Mouse (Mus musculus): ENCODE results near the gene Tut4. TPM values are rescaled to one million over a fixed set of nuclear protein-coding genes. Genes with fewer than 3 reads are reported as not detected.
A peak's percentile ranks its signal among the peaks of the same experiment; 100 is the strongest.

Gene Tut4
- 10 to 100 TPM; 34.8 to 40.7 TPM for total RNA-seq (2021)

DNA sequence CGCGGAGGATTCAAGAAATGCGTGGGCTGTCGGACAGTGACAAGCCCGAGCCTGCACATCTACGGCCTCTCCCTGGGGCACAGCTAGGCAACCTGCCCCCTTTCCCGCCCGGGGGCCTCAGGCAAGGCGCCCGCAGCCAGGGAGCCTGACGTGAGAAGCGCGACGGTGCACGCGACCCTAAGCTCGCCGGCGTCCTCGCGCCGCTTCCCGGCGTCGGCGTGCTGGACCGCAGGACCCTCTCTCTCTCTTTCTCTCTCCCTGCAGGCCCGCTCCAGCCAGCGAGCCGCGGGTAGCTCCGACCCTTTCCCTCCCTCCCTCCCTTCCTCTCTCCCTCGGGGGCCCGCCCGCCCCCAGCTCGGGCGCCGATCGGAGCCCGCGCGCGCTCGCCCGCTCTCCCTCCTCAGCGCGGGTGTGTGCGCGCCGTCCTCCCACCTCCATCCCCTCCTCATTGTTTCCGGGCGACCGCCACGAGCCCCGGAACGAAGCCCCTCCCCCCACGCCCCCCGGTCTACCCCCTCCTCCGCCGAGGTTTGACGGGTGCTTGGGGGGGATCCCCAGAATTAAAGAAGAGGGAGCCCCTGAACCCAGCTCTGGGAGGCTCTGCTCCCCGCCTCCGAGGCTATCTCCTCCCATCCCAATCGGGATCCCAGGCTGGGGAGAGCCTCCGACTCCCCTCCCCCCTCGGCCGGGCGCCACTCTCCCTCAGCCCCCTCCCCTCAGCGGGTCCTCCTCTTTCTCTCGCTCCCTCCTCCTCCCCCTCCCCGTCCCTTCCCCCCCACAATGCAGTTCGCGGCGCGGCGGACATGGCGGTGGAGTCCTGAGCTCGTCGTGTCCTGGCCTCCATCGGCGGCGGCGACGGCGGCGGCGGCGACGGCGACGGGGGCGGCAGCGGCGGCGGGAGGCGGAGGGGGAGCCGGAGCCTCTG, at the start of gene Tut4:
Tut4 (plus strand) TSS at position 196 of the 925 bp plus-strand sequence.
- intact Hi-C loops (cut with DNase I), result loop anchor here (1.0 to 5.0 kb wide), 2 partner anchors 52 to 120 kb away; partner anchors contain the start of gene Gpx7
- peak; percentile 83 to 88 for DNase-seq (ENCODE audit: low spot score in 2 of 2)

DNA sequence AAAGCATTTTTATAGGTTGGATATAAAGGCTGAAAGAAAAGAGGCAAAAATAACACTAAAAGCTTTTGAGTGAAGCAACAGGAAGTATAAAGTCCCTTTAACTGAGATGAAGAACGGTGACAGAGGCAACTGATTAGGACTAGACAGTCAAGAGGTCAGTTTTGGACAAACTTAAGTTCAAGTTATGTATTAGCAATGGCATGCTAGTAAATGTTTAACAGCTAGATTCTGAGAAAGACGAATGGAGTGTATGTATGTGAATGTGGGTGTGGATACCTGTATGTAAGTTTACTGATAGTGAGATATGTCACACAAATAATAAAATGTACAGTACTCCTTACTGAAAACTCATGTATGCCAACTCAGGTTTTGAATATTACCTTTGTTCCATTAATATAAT, 34.6 kb upstream of the Tut4 start:
- intact Hi-C loops (cut with DNase I), result no loop called here
- no peak for DNase-seq (ENCODE audit: low spot score in 2 of 2)

DNA sequence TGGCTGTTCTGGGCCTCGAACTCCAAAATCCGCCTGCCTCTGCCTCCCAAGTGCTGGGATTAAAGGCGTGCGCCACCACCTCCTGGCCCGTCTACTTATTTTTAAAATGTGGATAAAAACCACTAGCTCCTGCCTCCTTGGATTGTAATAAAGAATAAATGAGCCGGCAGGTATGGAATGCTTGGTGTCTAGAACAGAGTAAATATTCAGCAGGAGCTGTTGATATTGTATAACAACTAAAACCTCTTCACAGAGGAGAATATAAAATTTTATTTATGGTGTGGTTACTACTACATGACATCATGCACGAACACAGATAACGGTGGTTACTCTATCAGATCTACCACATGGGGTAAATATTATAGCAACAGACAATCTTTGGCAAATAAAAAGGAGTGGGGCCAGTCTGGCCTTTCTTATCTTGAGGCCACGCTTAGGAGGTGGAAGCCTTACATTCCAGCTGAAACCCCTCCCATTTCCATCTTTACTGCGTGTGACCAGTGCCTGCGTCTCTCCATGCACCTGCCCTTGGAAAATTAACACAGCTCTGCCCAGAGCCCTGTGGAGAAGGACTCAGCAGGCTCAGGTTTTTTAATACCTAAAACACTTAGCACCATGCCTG, 31.4 kb upstream of the Tut4 start:
- DNase-seq (ENCODE audit: low spot score in 2 of 2), result no peak
- intact Hi-C loops (cut with DNase I), result no loop called here

DNA sequence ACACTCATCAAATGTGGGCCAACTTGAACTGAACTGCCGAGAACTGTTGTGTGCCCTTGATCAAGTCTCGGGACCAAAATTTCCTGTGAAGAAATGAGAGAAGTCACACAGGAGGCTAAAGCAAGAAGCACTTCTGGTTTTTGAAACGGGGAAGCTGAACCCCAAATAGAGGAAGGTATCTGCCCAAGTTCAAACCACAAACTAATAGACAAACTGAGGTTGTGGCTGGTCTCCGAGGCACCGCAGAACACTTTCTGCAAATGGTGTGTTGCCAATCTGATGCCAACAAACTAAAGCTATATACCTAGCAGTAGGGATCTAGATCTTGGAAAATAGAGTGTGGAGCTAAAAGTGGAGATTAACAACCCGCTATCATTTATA, 30.9 kb upstream of the Tut4 start:
- DNase-seq (ENCODE audit: low spot score in 2 of 2), result no peak
- intact Hi-C loops (cut with DNase I), result no loop called here

DNA sequence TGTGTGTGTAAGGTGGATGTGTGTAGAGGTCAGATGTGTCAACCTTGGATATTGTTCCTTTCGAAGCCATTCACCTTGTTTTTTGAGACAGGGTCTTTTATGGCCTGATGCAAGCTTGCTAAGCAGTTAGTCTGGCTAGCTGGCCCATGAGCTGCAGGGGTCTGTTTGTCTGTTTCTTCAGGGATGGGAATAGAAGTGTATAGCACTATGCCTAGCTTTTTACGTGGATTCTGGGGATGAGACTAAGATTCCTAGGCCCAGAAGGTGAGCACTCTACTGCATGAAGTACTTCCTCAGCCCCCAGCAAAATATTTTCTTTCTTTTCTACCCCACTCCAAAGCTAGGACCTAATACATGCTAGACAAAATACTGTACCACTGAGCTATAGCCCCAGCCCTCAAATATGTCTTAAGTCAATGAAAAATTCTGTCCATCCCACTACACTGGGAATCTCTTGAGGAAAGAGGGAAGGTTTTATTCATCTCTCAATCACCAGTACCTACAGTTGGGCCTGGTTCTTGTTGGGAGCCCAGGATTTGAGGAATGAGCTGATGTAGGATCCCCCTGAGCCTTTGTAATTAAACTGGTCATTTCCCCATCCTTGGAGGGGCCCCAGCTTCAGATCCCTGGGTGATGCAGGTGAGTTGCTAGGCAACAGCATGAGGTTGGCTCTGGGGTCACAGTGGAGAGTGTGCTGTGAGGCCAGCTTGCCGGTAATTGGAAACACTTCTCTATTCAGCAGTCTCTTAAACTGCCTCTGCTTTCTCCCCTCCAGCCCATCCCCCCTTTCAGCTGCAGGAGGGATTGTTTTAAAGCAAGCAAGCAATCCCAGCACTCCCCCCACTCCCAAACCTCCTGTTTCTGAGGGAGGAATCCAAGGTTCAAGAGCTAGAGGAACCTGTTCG, 28.3 kb upstream of the Tut4 start:
- intact Hi-C loops (cut with DNase I), result loop anchor here (10.0 kb wide), 1 partner anchor 216 kb away; the partner anchor contains the start of gene Zyg11a
- no peak for DNase-seq (ENCODE audit: low spot score in 2 of 2)

DNA sequence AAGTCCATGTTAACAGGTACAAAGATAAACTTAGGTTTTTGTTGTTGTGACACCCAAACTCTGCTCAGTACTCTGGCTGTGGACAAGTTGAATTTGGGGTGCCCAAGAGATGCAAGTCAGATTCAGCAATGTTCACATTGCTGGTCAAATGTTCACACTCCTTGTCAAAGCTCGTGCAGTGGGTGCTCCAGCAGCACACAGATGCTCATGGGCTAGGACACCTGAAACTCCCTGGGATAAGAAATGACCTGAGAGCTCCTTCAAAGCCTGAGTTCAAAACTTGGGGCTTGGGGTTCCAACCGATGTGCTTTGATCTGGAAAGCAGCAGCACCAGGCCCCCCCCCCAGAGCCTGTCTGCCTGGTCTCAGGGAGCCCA, 27.7 kb upstream of the Tut4 start:
- intact Hi-C loops (cut with DNase I), result loop anchor here (10.0 kb wide), 1 partner anchor 217 kb away; the partner anchor contains the start of gene Zyg11a
- no peak for DNase-seq (ENCODE audit: low spot score in 2 of 2)

DNA sequence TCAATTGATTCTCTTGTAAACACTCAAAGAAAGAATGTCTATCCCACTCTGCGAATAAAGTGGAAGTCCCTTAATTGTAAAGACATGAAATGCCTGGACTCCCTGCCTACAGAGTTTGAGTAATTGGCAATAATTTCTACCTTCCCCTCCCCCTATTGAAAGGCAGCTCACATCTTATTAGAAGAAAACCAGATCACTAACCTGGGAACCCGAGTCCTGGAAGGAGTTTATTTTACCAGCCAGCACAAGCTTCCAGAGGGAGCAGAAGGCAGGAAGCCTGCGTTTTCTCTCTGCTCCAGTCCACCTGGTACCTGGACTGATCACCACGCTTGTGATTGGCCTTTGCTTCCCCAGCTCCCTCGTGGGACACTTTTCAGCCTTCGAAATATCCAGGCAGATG, 25.9 kb upstream of the Tut4 start:
- no peak for DNase-seq (ENCODE audit: low spot score in 2 of 2)
- intact Hi-C loops (cut with DNase I), result loop anchor here (10.0 kb wide), 1 partner anchor 219 kb away; the partner anchor contains the start of gene Zyg11a

DNA sequence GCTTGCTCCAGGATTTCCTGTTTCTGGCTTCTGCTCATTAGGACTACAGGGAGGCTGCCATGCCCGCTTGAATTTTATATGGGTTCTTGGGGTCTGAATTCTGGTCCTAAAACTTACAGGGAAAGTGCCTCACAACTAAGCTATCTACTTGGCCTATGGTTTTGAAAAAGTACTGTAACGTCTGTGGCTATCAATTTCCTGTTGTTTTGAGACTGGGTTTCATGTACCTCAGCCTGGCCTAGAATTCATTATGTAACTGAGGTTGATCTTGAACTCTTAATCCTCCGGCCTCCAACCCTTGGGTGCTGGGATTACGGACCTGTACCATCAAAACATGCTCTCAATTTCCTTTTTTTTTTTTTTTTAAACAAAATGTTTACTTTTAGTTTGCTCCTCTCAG, 25.0 kb upstream of the Tut4 start:
- no peak for DNase-seq (ENCODE audit: low spot score in 2 of 2)
- intact Hi-C loops (cut with DNase I), result loop anchor here (10.0 kb wide), 1 partner anchor 219 kb away; the partner anchor contains the start of gene Zyg11a

DNA sequence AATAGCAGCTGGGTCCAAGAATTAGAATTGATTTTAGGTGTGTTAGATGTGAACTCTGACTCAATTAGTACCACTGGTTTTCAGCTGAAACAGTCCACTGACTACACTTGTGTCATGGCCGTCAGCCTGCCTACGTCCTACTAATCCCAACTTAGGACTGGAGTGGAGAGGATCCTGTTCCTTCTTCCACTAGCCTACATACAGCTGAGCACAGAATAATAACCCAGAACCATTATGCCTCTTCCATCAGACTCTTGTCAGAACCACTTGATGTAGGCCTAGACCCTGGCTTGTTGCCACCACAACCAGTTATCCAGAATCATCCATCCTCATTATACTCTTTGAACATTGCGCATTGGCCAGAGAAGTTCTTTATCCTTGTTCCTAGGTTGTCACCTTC, 24.4 kb upstream of the Tut4 start:
- no peak for DNase-seq (ENCODE audit: low spot score in 2 of 2)
- intact Hi-C loops (cut with DNase I), result loop anchor here (10.0 kb wide), 1 partner anchor 220 kb away; the partner anchor contains the start of gene Zyg11a

DNA sequence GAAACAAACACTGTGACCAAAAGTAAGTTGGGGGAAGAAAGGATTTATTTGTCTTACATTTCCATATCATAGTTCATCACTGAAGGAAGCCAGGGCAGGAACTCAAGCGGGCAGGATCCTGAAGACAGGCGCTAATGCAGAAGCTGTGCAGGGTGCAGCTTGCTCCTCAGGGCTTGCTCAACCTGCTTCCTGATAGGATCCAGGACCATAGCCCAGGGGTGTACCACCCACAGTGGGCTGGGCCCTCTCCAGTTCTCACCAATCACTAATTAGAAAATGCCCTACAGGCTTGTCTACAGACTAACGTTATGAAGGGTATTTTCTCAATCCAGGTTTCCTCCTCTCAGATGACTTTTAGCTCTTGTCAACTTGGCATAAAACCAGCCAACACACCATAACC, 23.6 kb upstream of the Tut4 start:
- intact Hi-C loops (cut with DNase I), result loop anchor here (10.0 kb wide), 1 partner anchor 221 kb away; the partner anchor contains the start of gene Zyg11a
- no peak for DNase-seq (ENCODE audit: low spot score in 2 of 2)

DNA sequence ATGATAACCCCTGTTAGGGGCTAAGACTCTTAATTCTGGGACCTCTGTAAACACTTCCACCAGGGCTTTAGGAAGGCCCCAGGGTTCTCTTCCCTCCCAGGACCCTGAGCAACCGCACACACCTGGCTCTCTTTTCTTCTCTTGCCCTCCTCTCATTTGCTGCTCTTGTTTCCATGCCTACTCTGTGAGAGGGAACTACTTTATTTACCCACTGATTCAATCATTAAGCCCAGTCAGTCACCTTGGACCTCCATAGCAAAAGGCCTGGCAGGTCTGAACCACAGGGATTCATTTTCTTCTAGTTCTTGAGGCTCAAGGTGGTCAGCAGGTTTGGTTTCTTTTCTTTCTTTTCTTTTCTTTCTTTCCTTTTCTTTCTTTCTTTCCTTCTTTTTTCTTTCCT, 23.0 kb upstream of the Tut4 start:
- no peak for DNase-seq (ENCODE audit: low spot score in 2 of 2)

DNA sequence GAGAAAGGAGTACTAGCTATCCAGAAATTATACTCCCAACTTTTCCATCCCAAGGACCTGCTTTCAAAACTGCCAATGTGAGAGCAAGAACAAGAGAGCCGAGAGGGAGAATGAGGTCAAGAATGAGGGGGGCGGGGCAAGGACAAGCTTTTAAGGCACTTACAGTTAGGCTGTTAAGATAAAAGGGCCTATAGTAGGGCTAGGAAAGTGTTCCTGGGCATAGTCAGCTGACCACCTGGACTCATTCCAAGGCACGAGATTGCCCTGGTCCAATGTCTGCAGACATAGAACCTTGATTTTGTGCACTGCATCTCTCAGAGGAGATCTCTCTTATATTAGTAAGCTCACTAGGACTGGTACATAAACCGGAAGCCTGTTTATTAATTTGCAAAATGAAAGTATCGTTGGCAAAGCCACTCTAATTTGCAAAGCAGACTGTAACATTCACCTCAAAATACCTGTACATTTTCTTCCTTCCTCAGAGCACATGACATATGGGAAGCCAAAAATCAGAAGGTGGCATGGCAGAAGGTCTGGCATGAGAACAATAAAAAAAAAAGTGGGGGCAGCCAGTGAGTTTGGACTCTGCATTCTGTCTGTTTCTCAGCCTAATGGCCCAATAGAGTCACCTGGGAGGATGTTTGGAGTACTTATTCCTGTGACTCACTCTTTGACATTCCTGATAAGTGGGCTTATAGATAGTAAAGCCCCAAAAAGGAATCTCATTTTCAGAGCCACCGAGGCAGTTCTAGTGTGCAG, 21.0 kb upstream of the Tut4 start:
- intact Hi-C loops (cut with DNase I), result loop anchor here (10.0 kb wide), 1 partner anchor 223 kb away; the partner anchor contains the start of gene Zyg11a
- no peak for DNase-seq (ENCODE audit: low spot score in 2 of 2)

More for the DNA sequence above, 23.0 kb upstream of the Tut4 start:
- intact Hi-C loops (cut with DNase I), result loop anchor here (10.0 kb wide), 1 partner anchor 221 kb away; the partner anchor contains the start of gene Zyg11a

DNA sequence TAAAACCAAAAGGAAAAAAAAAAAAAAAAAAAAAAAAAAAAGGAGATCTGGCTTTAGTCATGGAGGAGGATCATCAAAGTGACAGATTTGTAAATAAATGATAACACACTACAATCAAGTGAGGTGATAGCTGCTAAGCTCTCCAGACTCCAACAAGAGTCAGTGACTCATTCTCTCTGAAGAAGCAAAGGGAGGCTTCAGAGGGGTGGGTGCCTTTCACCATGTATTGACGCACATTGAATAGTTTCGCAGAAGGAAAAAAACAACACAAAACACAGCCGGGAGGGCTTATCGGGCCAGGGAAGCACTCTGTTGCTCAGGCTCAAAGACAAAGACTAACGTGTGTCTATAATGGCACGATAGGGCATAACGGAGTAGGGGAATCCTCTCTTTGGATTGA, 11.1 kb upstream of the Tut4 start:
- DNase-seq (ENCODE audit: low spot score in 2 of 2), result no peak
- intact Hi-C loops (cut with DNase I), result loop anchor here (5.0 kb wide), 1 partner anchor 36 kb away; no protein-coding TSS in a partner anchor

DNA sequence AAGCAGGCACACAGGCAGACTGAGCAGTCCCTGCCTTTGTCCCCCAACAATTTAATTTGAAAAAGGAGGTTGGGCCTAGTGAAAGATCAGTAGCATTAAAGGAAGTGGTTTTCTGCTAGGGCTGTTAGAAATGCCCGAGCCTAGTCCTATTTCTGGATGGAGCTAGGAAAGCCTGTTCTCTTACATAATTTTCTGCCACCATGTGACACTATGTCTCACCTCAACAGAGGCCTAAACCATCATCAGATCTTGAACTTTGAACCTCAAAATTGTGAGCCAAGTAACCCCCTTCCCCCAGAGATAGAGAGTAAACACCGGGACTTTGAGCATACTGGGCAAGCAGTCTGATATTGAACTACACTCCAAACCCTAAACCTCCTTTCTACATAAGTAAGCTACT, 3.2 kb upstream of the Tut4 start:
- no peak for DNase-seq (ENCODE audit: low spot score in 2 of 2)
- intact Hi-C loops (cut with DNase I), result loop anchor here (5.0 kb wide), 1 partner anchor 49 kb away; the partner anchor contains the start of gene Gpx7

DNA sequence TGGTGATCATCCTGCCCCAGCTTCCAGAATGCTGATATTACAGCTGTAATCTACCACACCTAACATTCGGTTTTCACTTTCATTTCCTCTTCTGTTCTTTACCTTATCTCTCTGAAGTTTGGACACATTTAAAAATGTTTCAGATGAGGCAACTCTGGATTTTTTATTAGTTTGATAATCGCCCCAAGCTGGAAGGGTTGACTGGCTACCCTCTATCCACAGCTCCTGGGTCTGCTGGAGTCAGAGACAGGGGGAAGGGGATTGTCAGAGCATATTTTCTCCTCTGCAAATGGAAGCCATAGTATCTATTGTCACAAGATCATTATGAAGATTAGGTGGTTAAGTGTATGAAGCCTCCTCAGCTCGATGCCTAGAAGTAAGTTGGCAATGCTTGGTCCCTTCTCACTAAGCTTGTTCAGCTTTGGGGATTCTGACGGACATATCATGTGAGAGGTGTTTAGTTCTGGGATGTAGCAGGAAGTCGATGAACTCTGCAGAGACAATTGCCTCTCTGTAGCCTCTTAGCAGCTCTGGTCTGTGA, 955 bp upstream of the Tut4 start:
- no peak for DNase-seq (ENCODE audit: low spot score in 2 of 2)
- intact Hi-C loops (cut with DNase I), result loop anchor here (5.0 kb wide), 1 partner anchor 51 kb away; the partner anchor contains the start of gene Gpx7

DNA sequence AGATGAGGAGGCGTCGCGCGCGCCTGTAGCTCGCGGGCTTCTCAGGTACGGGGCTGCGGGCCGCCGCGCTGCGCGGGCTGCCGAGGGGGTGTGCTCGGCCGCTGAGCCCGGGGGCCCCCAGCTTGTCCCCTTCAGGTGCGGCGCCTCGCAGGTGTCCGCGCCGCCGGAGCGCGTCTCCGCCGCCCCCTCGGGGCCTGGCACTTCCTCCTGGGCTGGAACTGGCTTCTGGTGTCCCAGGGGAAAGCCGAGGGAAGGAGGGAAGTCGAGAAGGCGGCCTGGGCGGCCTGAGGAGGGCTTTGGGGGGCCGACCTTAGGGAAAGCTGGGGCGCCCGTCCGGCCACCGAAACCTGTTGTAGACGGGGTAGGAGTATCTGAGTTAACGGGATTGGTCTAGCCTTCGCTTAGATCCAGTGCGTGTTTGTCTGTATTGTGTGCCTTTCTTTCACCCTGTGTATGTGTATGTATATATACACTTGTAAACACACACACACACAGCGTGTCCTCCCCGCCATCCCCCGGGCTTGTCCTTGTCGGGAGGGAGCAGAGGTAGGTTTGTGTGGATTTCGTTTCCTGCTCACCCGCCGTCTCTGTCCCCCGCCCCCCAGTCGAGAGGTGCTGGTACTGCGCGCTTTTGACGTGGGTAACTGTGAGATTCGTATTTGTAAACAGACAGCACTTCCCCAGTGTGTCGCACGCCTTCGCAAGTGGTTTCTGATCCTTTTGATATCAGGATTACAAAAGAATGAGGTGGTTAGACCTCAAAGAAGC, 1.1 kb downstream of the Tut4 start:
- DNase-seq (ENCODE audit: low spot score in 2 of 2), result peak; percentile 43 to 54
- intact Hi-C loops (cut with DNase I), result no loop called here

DNA sequence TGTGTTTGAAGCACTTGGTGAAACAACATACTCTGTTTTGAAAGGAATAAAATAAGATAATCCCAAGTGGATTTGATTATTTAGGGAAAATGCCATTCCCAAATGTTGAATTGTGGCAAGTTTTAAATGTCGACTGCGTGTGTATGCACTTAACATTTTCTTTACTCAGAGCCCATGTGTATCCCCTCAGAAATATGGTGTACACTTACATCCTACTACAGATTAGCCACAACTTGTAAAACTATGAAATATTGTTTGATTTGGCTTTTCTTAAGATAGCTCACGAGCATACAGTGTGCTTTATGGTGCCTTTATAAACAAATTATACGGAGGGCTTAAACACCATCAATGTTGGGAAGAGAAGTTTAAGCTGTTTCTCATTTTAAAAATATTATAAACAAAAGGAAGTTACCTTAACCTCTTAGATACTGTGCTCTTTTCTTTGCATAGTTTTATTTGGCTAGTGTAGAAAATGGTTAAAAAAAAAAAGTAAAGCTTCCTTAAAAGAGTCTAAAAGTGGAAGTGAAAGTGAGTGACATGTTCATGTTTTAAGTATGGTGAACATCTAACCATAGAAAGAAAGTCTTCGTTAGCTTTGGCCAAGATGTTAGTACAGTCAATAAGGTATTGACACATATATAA, 2.2 kb downstream of the Tut4 start:
- intact Hi-C loops (cut with DNase I), result no loop called here
- no peak for DNase-seq (ENCODE audit: low spot score in 2 of 2)
